Mouse (Mus musculus): ENCODE measurements around the gene Lap3. TPM values are rescaled to one million over a fixed set of nuclear protein-coding genes. Genes with fewer than 3 reads are reported as not detected.

Gene Lap3
- total and polyA plus RNA-seq, 3 experiments: 108 to 167 (median 130) TPM

GRCm38 (mm10) chr5:45491776-45492175, 1.4 kb upstream of the Lap3 start:
- Histone ChIP-seq H3K27ac (ENCODE audit: insufficient read depth, low read depth) (no peak overlapping the region), H3K4me3 (replicated peaks in 1 of 3; ENCODE audit: low read depth in 2 of 3, low read length in 2 of 3, poor library complexity in 1 of 3) (no peak overlapping the region), H3K9me3 (replicated peaks; ENCODE audit: low read length) (no peaks in the 10 kb centered on the region), H3K4me1 (ENCODE audit: control insufficient read depth in 1 of 2, insufficient read depth in 2 of 2) (peaks cover 4 to 34% of the 10 kb centered on the region in 2 experiments), H3K27me3 (replicated peaks) (peaks cover 3% of the 10 kb centered on the region), H3K9ac (ENCODE audit: insufficient read depth, low read depth) (no peak overlapping the region), H3K79me2 (replicated peaks; ENCODE audit: control insufficient read depth, extremely low read depth, insufficient read depth, poor library complexity, severe bottlenecking) (peaks cover 16% of the 10 kb centered on the region), H3K36me3 (replicated peaks in 1 of 2; ENCODE audit: control insufficient read depth in 1 of 2, insufficient read depth in 1 of 2, low read length in 1 of 2) (peaks cover under 1 to 16% of the 10 kb centered on the region in 2 experiments), H3K4me2 (ENCODE audit: insufficient read depth, low read depth, poor library complexity, severe bottlenecking) (no peak overlapping the region)
- in situ Hi-C loops (cut with MboI; ENCODE audit: low pct_ligation_motif_present, low pct_unique_long_range_greater_than_20kb, low sequenced_read_pairs) (no loop called here), dilution Hi-C loops (cut with MboI; ENCODE audit: extremely low pct_ligation_motif_present, extremely low pct_unique_long_range_greater_than_20kb, low sequenced_read_pairs) (no loop called here)
- DNase-seq (ENCODE audit: extremely low read depth): no peak
- no peak for TF ChIP-seq CHD2 (IDR thresholded peaks at IDR 0.05; ENCODE audit: low read length)
- TF ChIP-seq JUND (conservative IDR thresholded peaks at IDR 0.05; ENCODE audit: low read depth, low read length): no peak
- TF ChIP-seq ZNF384 (IDR thresholded peaks at IDR 0.05; ENCODE audit: low read depth, low read length): no peak
- no peak for TF ChIP-seq EP300 (IDR thresholded peaks at IDR 0.05; ENCODE audit: low read length)
- TF ChIP-seq NRF1 (IDR thresholded peaks at IDR 0.05; ENCODE audit: low read depth, low read length): no peak
- no peak for TF ChIP-seq USF2 (conservative IDR thresholded peaks at IDR 0.05; ENCODE audit: low read depth, low read length)
- TF ChIP-seq SMC3 (IDR thresholded peaks at IDR 0.05; ENCODE audit: low read depth, low read length): no peak
- TF ChIP-seq MYC (IDR thresholded peaks at IDR 0.05; ENCODE audit: low read depth, low read length): no peak
- no peak for TF ChIP-seq MAZ (IDR thresholded peaks at IDR 0.05; ENCODE audit: low read depth, low read length)
- no peak for TF ChIP-seq MXI1 (IDR thresholded peaks at IDR 0.05; ENCODE audit: low read depth, low read length)
- TF ChIP-seq HCFC1 (IDR thresholded peaks at IDR 0.05; ENCODE audit: low read depth, low read length): no peak
- TF ChIP-seq MAFK (IDR thresholded peaks at IDR 0.05; ENCODE audit: insufficient replicate concordance, low read length): no peak
- TF ChIP-seq UBTF (IDR thresholded peaks at IDR 0.05; ENCODE audit: low read depth, low read length): no peak
- TF ChIP-seq SIN3A (IDR thresholded peaks at IDR 0.05; ENCODE audit: low read length): no peak
- TF ChIP-seq ZMIZ1 (IDR thresholded peaks at IDR 0.05; ENCODE audit: low read depth, low read length): no peak
- no peak for TF ChIP-seq TBP (conservative IDR thresholded peaks at IDR 0.05; ENCODE audit: low read depth, low read length)
- no peak for TF ChIP-seq ELF1 (IDR thresholded peaks at IDR 0.05; ENCODE audit: low read depth, low read length)
- TF ChIP-seq RCOR1 (conservative IDR thresholded peaks at IDR 0.05; ENCODE audit: low read depth, low read length): no peak
- TF ChIP-seq JUN (IDR thresholded peaks at IDR 0.05; ENCODE audit: insufficient read depth, low read depth, low read length): no peak

- H3K27me3 ChIP-seq (replicated peaks): peaks cover 3% of the 10 kb centered on the region
- H3K27ac ChIP-seq (ENCODE audit: insufficient read depth, low read depth): no peak overlapping the region
- DNase-seq (ENCODE audit: extremely low read depth): peak; percentile 51
- H3K4me2 ChIP-seq (ENCODE audit: insufficient read depth, low read depth, poor library complexity, severe bottlenecking): peak overlapping the region; percentile 71
- peaks cover 16% of the 10 kb centered on the region for H3K79me2 ChIP-seq (replicated peaks; ENCODE audit: control insufficient read depth, extremely low read depth, insufficient read depth, poor library complexity, severe bottlenecking)
- TF ChIP-seq GABPA (IDR thresholded peaks at IDR 0.05; ENCODE audit: insufficient replicate concordance, low read depth, low read length) (no peak), SIN3A (IDR thresholded peaks at IDR 0.05; ENCODE audit: low read length) (peak; percentile 27; the same call in 1 of the 2 replicates)
- H3K9ac ChIP-seq (ENCODE audit: insufficient read depth, low read depth): peak overlapping the region; percentile 79
- peak overlapping the region; percentile 74 to 85 (median 79) for H3K4me3 ChIP-seq (replicated peaks in 1 of 3; ENCODE audit: low read depth in 2 of 3, low read length in 2 of 3, poor library complexity in 1 of 3)
- H3K9me3 ChIP-seq (replicated peaks; ENCODE audit: low read length): no peaks in the 10 kb centered on the region
- peaks cover 16 to 37% of the 10 kb centered on the region in 2 experiments for H3K36me3 ChIP-seq (replicated peaks in 1 of 2; ENCODE audit: control insufficient read depth in 1 of 2, insufficient read depth in 1 of 2, low read length in 1 of 2)
- H3K4me1 ChIP-seq (ENCODE audit: control insufficient read depth in 1 of 2, insufficient read depth in 2 of 2): peaks cover 6 to 51% of the 10 kb centered on the region in 2 experiments
- in situ Hi-C loops (cut with MboI; ENCODE audit: low pct_ligation_motif_present, low pct_unique_long_range_greater_than_20kb, low sequenced_read_pairs) (no loop called here), dilution Hi-C loops (cut with MboI; ENCODE audit: extremely low pct_ligation_motif_present, extremely low pct_unique_long_range_greater_than_20kb, low sequenced_read_pairs) (no loop called here)
These were observed 1.1 kb downstream of the Lap3 start for GRCm38 (mm10) chr5:45494093-45494755.

All from CH12.LX (cell line).